Mouse (Mus musculus) neural tube, embryonic 15.5 days (tissue): Measurements from ENCODE around the gene Slc5a10. TPM values are rescaled to one million over a fixed set of nuclear protein-coding genes. Genes with fewer than 3 reads are reported as not detected.
A peak's percentile ranks its signal among the peaks of the same experiment; 100 is the strongest.

ENCODE experiments used
- ATAC-seq: fragments of 200-750 bp; cut with Nextera tagmentation; 2 replicates; pipeline ENCODE4 v1.8.0; 2017; ENCODE audit warnings: mild to moderate bottlenecking, moderate TSS enrichment, moderate library complexity; ENCODE audit not compliant: low FRiP score
- H3K27ac ChIP-seq: fragments of 300-500 bp; sonication (generic); replicated peaks from 2 replicates; pipeline ENCODE4 v1.5.1; 2015; ENCODE audit warnings: mild to moderate bottlenecking, inconsistent platforms
- H3K27me3 ChIP-seq: fragments of 300-500 bp; sonication (generic); replicated peaks from 2 replicates; pipeline ENCODE4 v1.6.1; 2015; ENCODE audit warnings: inconsistent platforms
- H3K36me3 ChIP-seq: fragments of 300-500 bp; sonication (generic); 2 replicates; pipeline ENCODE4 v1.6.1; 2015; ENCODE audit warnings: inconsistent platforms
- H3K4me1 ChIP-seq: fragments of 300-500 bp; sonication (generic); 2 replicates; pipeline ENCODE4 v1.6.1; 2015; ENCODE audit warnings: inconsistent platforms
- H3K4me2 ChIP-seq: fragments of 300-500 bp; sonication (generic); 2 replicates; pipeline ENCODE4 v1.6.1; 2015; ENCODE audit warnings: inconsistent platforms, mild to moderate bottlenecking, moderate library complexity
- H3K4me3 ChIP-seq: fragments of 300-500 bp; sonication (generic); replicated peaks from 2 replicates; pipeline ENCODE4 v1.5.1; 2015; ENCODE audit warnings: mild to moderate bottlenecking, inconsistent platforms
- H3K9ac ChIP-seq: fragments of 300-500 bp; sonication (generic); replicated peaks from 2 replicates; pipeline ENCODE4 v1.6.1; 2015; ENCODE audit warnings: mild to moderate bottlenecking, inconsistent platforms
- H3K9me3 ChIP-seq: fragments of 300-500 bp; sonication (generic); replicated peaks from 2 replicates; pipeline ENCODE4 v1.6.1; 2016; ENCODE audit warnings: inconsistent platforms
- WGBS: fragments of 180-500 bp; shearing (Covaris S2); methylation state at CpG from one replicate; pipeline ENCODE4 v1.1.7; 2015; ENCODE audit warnings: mixed read lengths; 5-methylcytosine and 5-hydroxymethylcytosine counted together
- polyA plus RNA-seq: library from polyadenylated mRNA; unstranded; fragments of >200 nt; fragmentation: Nextera tagmentation; extraction: Ambion mirVana; gene quantifications from 2 replicates; pipeline ENCODE4 v1.2.1, GENCODE M21; 2015

The Slc5a10 gene
- polyA plus RNA-seq, 1 experiment from 2014 or later: not detected

- Histone ChIP-seq H3K27me3 (no peaks in the 10 kb centered on the region), H3K9ac (no peak overlapping the region), H3K4me3 (no peak overlapping the region), H3K36me3 (no peaks in the 10 kb centered on the region), H3K27ac (no peak overlapping the region), H3K9me3 (no peaks in the 10 kb centered on the region), H3K4me1 (no peaks in the 10 kb centered on the region), H3K4me2 (no peak overlapping the region)
- 32% methylated on average over 5 of the region's 5 CpGs for WGBS
- ATAC-seq: no peak
Measured at GRCm38 (mm10) chr11:61701696-61702095, 18.9 kb downstream of the Slc5a10 start.

DNA sequence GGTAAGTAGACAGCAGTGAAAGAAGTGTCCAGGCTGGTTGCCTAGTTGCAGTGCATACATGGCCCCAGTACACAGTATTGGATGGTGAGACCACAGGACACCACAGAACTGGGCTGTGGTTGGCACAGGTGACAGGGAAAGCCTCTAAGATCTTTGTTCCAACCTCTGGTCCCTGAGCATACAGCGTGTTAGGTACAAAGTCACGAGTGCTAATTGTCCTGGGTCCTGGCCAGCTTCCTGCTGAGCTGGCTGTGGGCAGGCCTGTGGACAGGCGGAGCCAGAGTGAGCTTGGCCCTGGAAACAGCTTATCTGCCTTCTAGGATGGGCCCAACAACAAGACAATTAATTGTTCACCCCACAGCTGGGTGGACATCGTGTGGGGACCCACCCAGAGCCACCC is 20.7 kb downstream of the Slc5a10 start:
- ATAC-seq: no peak
- Histone ChIP-seq H3K27me3 (no peaks in the 10 kb centered on the region), H3K4me1 (no peaks in the 10 kb centered on the region), H3K36me3 (no peaks in the 10 kb centered on the region), H3K9me3 (no peaks in the 10 kb centered on the region), H3K27ac (no peak overlapping the region), H3K4me2 (no peak overlapping the region), H3K9ac (no peak overlapping the region), H3K4me3 (no peak overlapping the region)
- WGBS: 43% methylated on average over 4 of the region's 4 CpGs

DNA sequence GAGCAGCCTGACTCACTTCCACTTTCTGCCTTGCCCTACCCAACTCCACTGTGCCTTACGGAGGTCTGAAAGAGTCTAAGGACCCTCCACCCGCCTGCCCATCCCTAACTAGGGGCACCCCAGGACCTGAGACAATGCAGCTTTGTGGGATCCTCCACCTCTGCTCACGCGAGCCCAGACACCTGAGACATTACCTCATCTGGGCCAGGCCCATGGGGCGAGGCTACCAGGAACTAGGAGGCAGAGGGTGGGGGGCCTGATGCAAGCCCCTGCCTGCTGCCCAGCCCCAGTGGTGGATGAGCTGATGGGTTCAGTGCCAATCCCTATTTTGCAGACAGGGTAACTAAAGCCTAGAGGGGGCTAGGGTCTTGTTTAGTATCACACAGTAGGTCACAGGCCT is 21.2 kb downstream of the Slc5a10 start:
- Histone ChIP-seq H3K4me3 (no peak overlapping the region), H3K9me3 (no peaks in the 10 kb centered on the region), H3K4me2 (no peak overlapping the region), H3K9ac (no peak overlapping the region), H3K4me1 (no peaks in the 10 kb centered on the region), H3K36me3 (no peaks in the 10 kb centered on the region), H3K27ac (no peak overlapping the region), H3K27me3 (no peaks in the 10 kb centered on the region)
- no peak for ATAC-seq
- 93% methylated on average over 5 of the region's 5 CpGs for WGBS

GRCm38 (mm10) chr11:61698852-61699251 is 21.8 kb downstream of the Slc5a10 start:
- Histone ChIP-seq H3K9me3 (no peaks in the 10 kb centered on the region), H3K4me1 (no peaks in the 10 kb centered on the region)
- no peak for ATAC-seq

DNA sequence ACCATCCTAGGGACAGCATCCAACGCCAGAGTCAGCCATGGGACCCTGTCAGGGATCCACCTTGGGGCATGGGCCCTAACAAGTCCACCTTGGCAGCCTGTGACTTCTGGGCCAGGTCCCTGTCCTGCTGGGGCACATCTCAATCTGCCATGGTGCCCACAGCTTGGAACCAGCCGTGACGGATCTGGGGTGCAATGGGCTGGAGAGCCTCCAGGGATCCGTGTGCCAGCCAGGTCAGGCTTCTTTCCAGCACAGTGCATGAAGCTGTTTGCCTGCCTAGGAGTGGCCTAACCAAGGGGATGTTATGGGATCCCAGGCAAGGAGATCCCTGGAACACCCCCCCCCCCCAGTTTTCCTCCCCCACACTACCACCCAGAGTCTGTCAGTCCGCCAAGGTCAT is 27.6 kb downstream of the Slc5a10 start:
- H3K4me1 ChIP-seq: no peaks in the 10 kb centered on the region
- 88% methylated on average over 5 of the region's 5 CpGs for WGBS
- no peaks in the 10 kb centered on the region for H3K9me3 ChIP-seq
- no peak for ATAC-seq
- no peaks in the 10 kb centered on the region for H3K27me3 ChIP-seq
- H3K4me3 ChIP-seq: no peak overlapping the region
- H3K9ac ChIP-seq: no peak overlapping the region
- H3K36me3 ChIP-seq: no peaks in the 10 kb centered on the region
- no peak overlapping the region for H3K27ac ChIP-seq
- no peak overlapping the region for H3K4me2 ChIP-seq

More at GRCm38 (mm10) chr11:61698852-61699251, 21.8 kb downstream of the Slc5a10 start:
- Histone ChIP-seq H3K27ac (no peak overlapping the region), H3K36me3 (no peaks in the 10 kb centered on the region), H3K4me3 (no peak overlapping the region), H3K27me3 (no peaks in the 10 kb centered on the region), H3K9ac (no peak overlapping the region), H3K4me2 (no peak overlapping the region)

DNA sequence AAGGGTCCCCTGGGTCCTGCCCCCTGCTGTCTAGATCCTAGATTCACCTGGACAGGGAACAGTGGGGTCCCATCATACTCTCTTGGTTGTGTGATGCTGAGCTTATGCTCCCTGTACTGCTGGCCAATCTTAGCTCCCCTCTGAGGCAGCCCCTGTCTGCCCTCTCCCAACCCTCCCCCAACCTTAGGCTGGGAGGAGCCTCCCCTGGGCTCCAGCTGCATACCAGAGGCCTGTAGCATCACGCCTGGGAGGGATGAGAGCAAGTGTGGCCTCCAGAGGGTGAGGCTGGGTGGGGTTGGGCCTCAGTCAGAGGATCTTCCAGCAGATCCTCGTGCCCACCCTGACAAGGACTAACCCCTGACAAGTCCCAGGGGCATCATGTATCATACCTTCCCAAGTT is 33.0 kb downstream of the Slc5a10 start:
- Histone ChIP-seq H3K36me3 (no peaks in the 10 kb centered on the region), H3K27ac (no peak overlapping the region), H3K27me3 (peaks cover 35% of the 10 kb centered on the region), H3K4me2 (no peak overlapping the region), H3K9ac (no peak overlapping the region), H3K4me1 (peaks cover 10% of the 10 kb centered on the region), H3K9me3 (no peaks in the 10 kb centered on the region), H3K4me3 (no peak overlapping the region)
- WGBS: 53% methylated on average over 2 of the region's 2 CpGs
- ATAC-seq: no peak

GRCm38 (mm10) chr11:61686906-61687453 is 33.6 kb downstream of the Slc5a10 start:
- WGBS: 58% methylated on average over 10 of the region's 10 CpGs
- Histone ChIP-seq H3K4me2 (no peak overlapping the region), H3K4me3 (no peak overlapping the region), H3K4me1 (peaks cover 10% of the 10 kb centered on the region), H3K27ac (no peak overlapping the region), H3K9me3 (no peaks in the 10 kb centered on the region), H3K27me3 (peaks cover 37% of the 10 kb centered on the region), H3K9ac (no peak overlapping the region), H3K36me3 (no peaks in the 10 kb centered on the region)
- ATAC-seq: no peak

DNA sequence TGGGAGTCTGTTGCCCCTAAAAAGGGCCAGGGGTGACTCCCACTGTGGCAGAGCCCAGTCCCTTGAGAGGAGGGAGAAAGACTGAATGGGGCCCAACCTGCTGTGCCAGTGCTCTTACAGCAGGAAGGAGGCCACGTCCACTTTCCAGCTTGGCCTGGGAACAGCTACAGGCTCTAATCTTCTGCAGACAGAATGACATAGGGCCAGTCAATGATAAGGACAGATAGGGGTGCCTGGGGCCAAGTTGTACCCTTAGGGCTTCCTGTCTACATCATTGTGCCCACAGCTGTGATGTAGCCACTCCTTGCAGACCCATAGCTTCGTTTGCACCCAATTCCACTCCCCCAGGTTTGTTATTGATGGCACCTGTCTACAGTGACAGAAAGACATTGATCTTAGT is 34.5 kb downstream of the Slc5a10 start:
- Histone ChIP-seq H3K9me3 (no peaks in the 10 kb centered on the region), H3K4me3 (no peak overlapping the region), H3K4me1 (peaks cover 10% of the 10 kb centered on the region), H3K4me2 (no peak overlapping the region), H3K27me3 (peaks cover 37% of the 10 kb centered on the region), H3K36me3 (no peaks in the 10 kb centered on the region), H3K27ac (no peak overlapping the region), H3K9ac (no peak overlapping the region)
- 55% methylated on average over 2 of the region's 2 CpGs for WGBS
- ATAC-seq: no peak

GRCm38 (mm10) chr11:61685119-61685725 is 35.4 kb downstream of the Slc5a10 start:
- ATAC-seq: no peak
- Histone ChIP-seq H3K4me2 (no peak overlapping the region), H3K9me3 (no peaks in the 10 kb centered on the region), H3K27me3 (peaks cover 37% of the 10 kb centered on the region), H3K9ac (no peak overlapping the region), H3K36me3 (no peaks in the 10 kb centered on the region), H3K4me1 (peaks cover 10% of the 10 kb centered on the region), H3K27ac (no peak overlapping the region), H3K4me3 (no peak overlapping the region)
- WGBS: 71% methylated on average over 8 of the region's 8 CpGs

GRCm38 (mm10) chr11:61683907-61684731 is 36.5 kb downstream of the Slc5a10 start, which contains the start of gene Fam83g:
Gene Fam83g (plus strand): TSS chr11:61684091.
- Histone ChIP-seq H3K9me3 (no peaks in the 10 kb centered on the region), H3K27me3 (peaks cover 37% of the 10 kb centered on the region), H3K36me3 (no peaks in the 10 kb centered on the region), H3K4me1 (peaks cover 10% of the 10 kb centered on the region), H3K4me2 (peak within 1 kb of the TSS; percentile 56), H3K4me3 (peak within 1 kb of the TSS; percentile 36), H3K27ac (no peak within 1 kb of the TSS), H3K9ac (no peak within 1 kb of the TSS)
- ATAC-seq: no peak
- 1% methylated on average over 74 of the region's 76 CpGs for WGBS

GRCm38 (mm10) chr11:61679091-61679866 is 41.3 kb downstream of the Slc5a10 start:
- Histone ChIP-seq H3K27ac (no peak overlapping the region), H3K4me1 (peaks cover 15% of the 10 kb centered on the region), H3K9me3 (no peaks in the 10 kb centered on the region), H3K36me3 (no peaks in the 10 kb centered on the region), H3K27me3 (peaks cover 19% of the 10 kb centered on the region), H3K4me3 (no peak overlapping the region), H3K4me2 (no peak overlapping the region), H3K9ac (no peak overlapping the region)
- ATAC-seq: no peak
- 85% methylated on average over 4 of the region's 4 CpGs for WGBS
